Mouse (Mus musculus) yolk sac, embryonic 10.5 days (tissue): ENCODE measurements around the gene Scnn1a.

Source experiments
- DNase-seq: peaks from one replicate; pipeline ENCODE4 v3.0.0-alpha.2; 2017; ENCODE audit warnings: low spot score

The Scnn1a gene

GRCm38 (mm10) chr6:125363451-125364242, 43.2 kb downstream of the Scnn1a start:
- DNase-seq: peak; percentile 86

DNA sequence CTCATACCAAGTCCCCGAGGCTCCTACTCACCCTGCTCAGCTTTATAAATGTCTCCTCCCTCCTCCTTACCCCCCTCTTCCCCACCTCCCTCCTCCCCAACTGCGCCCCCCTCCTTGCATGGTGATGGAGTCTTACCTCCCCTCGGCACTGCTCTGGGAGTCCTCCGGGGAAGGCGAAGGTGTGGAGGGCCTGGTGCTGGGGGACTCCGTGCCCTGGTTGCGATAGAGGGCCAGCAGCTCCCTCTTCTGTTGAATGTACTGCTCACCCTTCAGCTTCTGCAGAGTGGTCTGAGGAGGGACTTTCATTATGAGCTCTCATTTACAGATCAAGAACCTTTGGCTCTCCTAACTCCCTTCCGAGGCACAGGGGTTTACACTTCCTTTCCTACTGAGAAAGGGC, 44.0 kb downstream of the Scnn1a start:
- peak; percentile 54 for DNase-seq

DNA sequence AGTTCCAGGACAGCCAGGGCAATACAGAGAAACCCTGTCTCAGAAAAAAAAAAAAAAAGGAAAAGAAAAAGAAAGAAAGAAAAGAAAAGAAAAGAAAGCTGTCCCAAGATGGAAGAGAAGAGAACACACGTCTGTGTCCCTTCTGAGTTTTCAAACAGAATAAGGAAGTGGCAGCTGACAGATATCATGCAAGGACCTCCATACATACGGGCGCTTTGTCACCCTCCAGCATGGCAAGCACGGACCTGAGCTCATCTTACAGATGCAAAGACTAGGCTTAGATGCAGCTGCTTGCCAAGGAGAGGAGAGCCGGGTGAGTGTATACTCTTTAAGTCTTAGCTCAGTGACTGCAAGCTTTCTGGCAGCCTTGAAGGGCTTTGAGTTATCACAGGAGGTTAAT, 45.1 kb downstream of the Scnn1a start:
- DNase-seq: no peak

GRCm38 (mm10) chr6:125366133-125366532, 45.7 kb downstream of the Scnn1a start:
- DNase-seq: no peak

DNA sequence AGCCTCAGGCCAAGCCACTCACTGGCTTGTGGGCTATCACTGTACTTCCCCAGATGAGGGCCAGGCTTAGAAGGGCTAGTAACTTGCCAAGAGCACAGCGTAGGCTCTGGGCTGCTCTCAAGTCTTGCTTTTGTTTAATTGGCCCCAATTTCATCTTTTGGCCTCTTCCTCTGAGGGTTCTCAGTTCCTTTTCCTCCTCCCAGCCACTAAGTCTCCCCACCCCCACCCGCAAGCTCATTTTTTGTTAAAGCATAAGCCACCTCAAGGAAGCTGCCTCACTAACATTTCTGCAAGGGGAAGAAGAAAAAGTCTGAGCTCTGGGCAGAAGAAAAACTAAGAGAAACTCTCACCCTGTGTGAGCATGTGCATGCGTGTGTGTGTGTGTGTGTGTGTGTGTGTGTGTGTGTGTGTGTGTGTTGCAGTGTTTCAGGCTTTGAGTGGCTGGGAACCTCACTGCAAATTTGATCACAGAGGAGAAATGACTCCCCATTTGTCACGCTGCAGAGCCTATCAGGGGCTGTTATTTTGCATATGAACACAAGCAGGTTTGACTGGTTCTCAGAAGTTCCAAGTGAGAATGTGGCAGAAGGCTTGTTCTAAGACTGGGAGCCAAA, 47.4 kb downstream of the Scnn1a start:
- no peak for DNase-seq

DNA sequence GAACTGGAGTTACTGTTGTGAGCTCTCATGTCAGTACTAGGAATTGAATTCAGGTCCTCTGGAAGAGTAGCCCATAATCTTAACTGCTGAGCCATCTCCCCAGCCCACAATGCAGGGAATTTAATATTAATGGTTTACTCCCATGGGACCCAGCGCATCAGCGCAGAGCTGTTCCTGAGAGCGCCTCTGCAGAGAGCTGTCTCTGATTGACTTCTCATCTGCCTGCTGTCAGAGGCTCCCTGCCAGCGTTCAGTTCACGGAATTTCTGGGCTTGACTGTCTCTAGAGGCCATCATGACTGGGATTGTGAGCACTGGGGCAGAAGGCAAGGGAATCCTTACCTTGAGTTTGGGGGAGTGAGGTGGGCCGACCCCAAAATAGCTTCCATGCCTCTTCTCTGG, 56.6 kb downstream of the Scnn1a start:
- no peak for DNase-seq

- peak; percentile 90 for DNase-seq
Observed at GRCm38 (mm10) chr6:125377582-125378451, 57.4 kb downstream of the Scnn1a start.

GRCm38 (mm10) chr6:125378621-125379020, 58.2 kb downstream of the Scnn1a start:
- DNase-seq: no peak

GRCm38 (mm10) chr6:125379781-125380180, 59.3 kb downstream of the Scnn1a start:
- peak; percentile 52 for DNase-seq

DNA sequence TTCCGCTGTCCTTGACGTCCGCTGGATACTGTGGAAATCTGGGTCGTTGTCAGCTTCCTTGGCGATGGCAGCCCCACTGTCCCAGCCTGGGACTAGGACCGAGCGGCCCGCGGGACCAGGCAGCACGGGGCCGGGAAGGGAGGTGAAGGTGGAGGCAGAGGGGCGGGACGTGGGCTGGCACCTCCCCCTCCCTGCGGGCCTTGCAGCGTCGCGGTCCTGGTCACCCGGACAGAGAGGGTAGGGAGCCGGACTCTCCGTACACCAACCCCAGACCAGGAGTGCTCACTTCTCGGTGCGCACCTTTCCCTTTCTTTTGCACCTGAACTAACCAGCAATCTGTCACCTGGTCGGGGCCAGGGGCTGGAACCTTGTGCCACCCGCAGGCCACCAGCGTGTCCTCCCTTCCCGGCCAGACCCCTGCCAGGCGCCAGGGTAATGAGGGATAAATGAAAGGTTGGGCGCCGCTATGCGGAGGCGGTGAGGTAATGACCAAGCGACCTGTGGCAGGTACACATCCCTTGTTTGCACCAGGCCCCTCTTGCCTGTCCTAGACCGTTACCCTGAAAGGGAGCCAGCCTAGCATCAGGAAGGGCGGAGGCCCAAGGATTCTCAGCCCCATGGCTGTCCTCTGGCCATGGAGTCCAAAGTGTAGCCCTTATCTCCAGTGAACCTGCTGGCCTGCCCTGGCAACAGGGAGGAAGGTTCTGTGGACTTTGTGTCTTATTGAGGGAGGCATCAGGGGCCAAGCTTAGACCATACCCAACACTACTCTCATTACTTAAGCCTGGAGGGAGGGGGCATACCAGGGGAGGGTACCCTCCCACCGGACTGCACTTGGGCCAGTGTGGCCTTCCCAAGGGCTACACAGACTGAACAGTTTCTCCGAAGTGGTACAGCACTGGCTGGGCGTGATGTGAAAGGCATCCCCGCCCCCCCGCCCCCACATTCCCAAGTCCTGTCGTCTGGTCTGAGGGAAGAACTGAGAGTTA, 60.2 kb downstream of the Scnn1a start, which contains the start of gene Plekhg6:
Gene Plekhg6 (minus strand): TSS at position 422 of the 989 bp plus-strand sequence.
- peak; percentile 80 for DNase-seq

- DNase-seq: no peak
Observed at GRCm38 (mm10) chr6:125382024-125382423, 61.6 kb downstream of the Scnn1a start.

DNA sequence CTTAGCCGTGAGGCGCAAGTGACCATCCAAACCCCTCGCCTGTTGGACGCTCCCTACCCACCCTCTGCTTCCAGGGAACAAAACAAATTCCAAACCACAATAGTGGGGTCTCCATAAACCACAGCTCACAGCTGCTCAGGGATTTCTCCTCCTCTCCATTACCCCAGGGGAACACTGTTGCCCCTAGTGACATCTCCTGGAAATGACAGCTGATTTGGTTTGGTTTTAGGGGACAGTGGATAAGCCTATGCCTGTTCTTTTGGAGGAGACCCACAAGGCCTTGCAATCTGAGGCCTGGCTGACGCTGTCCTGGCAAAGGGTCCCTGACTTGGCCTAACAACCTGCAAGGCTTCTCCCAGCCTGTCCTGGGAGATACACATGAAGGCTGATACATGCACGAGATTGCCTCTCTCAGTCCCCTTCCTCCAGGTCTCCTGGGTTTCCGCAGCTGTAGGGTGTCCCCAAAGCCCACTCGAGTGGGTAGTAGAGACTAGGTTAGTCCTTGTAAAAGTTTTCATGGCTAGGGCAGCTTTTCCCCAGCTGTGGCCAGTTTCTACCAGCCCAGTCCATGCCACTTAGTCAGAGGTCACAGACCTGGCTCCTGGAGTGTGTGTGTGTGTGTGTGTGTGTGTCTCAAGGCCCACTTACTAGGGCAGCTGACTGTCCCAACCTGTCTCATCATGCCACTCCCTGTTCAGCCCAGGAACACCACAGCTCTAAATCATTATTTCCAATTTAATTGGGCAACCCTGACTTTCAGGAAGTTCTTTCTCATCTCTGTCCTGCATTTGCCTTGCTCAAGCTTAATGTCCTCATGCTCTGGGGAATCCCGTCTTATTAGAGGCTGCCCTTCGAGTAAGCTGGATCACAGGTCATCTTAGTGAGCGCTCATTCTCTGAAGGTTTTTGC, 64.9 kb downstream of the Scnn1a start:
- DNase-seq: no peak

DNA sequence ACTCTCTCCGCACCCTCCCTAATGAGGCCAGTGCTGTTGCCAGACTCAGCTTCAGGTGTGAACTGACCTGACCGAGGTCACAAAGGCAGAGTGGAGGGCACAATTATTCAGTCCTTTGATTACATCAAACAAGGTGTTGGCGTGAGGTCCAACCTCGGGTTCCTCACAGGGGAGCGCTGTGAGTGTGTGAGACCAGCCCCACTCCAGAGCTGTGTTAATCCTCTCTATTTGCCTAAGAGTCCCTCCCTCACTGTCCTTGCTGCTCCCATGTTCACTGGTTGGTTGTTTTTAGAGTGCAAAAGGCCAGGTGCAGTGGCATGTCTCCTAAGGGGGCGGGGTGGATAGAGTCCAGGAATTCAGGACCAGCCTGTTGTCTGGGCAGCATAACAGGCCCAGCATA, 65.6 kb downstream of the Scnn1a start:
- no peak for DNase-seq

- DNase-seq: no peak
Observed at GRCm38 (mm10) chr6:125389853-125390252, 69.4 kb downstream of the Scnn1a start.
